Mouse (Mus musculus) lung, embryonic 14.5 days (tissue): ENCODE data around the gene Ppat. TPM values are rescaled to one million over a fixed set of nuclear protein-coding genes. Genes with fewer than 3 reads are reported as not detected.
"Not testable (repeated sequence)": the region's sequence is repeated elsewhere in the genome, so short reads cannot be mapped to it uniquely, and the experiment has no call there.

Experiments used
- ATAC-seq: fragments of 200-750 bp; cut with Nextera tagmentation; 2 replicates; pipeline ENCODE4 v1.8.0; 2017; ENCODE audit warnings: mild to moderate bottlenecking, moderate TSS enrichment, moderate library complexity; ENCODE audit not compliant: insufficient read depth
- DNase-seq: peaks from one replicate; pipeline ENCODE4 v3.0.0-alpha.2; 2015
- H3K27ac ChIP-seq: fragments of 300-500 bp; sonication (generic); 2 replicates; pipeline ENCODE4 v1.5.1; 2014; ENCODE audit warnings: low read depth, mild to moderate bottlenecking, moderate library complexity
- H3K27me3 ChIP-seq: fragments of 300-500 bp; sonication (generic); 2 replicates; pipeline ENCODE4 v1.6.1; 2014; ENCODE audit warnings: low read length, control low read depth; ENCODE audit not compliant: insufficient read depth
- H3K36me3 ChIP-seq: fragments of 300-500 bp; sonication (generic); 2 replicates; pipeline ENCODE4 v1.6.1; 2014; ENCODE audit warnings: control low read depth; ENCODE audit not compliant: insufficient read depth
- H3K4me1 ChIP-seq: fragments of 300-500 bp; sonication (generic); 2 replicates; pipeline ENCODE4 v1.6.1; 2014; ENCODE audit warnings: antibody characterized with exemption, control low read depth; ENCODE audit not compliant: insufficient read depth
- H3K4me2 ChIP-seq: fragments of 300-500 bp; sonication (generic); 2 replicates; pipeline ENCODE4 v1.6.1; 2014; ENCODE audit warnings: mild to moderate bottlenecking
- H3K4me3 ChIP-seq: fragments of 300-500 bp; sonication (generic); 2 replicates; pipeline ENCODE4 v1.5.1; 2014; ENCODE audit warnings: low read depth, low read length
- H3K9ac ChIP-seq: fragments of 300-500 bp; sonication (generic); 2 replicates; pipeline ENCODE4 v1.6.1; 2014
- H3K9me3 ChIP-seq: fragments of 300-500 bp; sonication (generic); 2 replicates; pipeline ENCODE4 v1.6.1; 2016; ENCODE audit warnings: low read depth, low read length, control low read depth
- CTCF ChIP-seq: IDR thresholded peaks from 2 replicates; pipeline ENCODE4 v1.5.1; 2016; ENCODE audit warnings: antibody characterized with exemption, low read depth
- WGBS: fragments of 180-500 bp; shearing (Covaris S2); extraction: QIAGEN DNeasy Blood & Tissue Kit; methylation state at CpG from one replicate; pipeline ENCODE4 v1.1.7; 2014; 5-methylcytosine and 5-hydroxymethylcytosine counted together
- polyA plus RNA-seq: library from polyadenylated mRNA; unstranded; fragments of >200 nt; fragmentation: Nextera tagmentation; extraction: Ambion mirVana; gene quantifications from 2 replicates; pipeline ENCODE4 v1.2.1, GENCODE M21; 2014

Ppat gene
- polyA plus RNA-seq, 1 experiment from 2014 or later = 47.0 TPM

DNA sequence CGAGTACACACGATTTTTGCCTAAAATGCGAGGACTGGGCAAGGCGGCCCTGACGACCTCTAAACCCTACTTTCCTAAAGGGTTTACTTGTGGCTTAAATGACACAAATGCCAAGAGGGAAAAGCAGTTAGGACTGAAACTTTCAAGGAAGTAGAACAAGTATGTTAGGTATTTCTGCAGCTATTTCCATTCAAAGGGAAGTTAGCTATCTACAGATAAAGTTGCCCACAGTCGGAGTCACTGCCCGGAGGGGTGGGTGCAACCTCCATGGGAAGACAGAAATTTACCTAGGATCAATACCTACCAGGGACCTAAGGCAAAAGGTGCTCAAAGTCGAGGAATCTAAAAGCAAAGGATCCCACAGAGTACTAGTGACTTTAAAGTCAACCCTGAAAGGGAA, 11.7 kb downstream of the Ppat start:
- WGBS = 95% methylated on average over 8 of the region's 8 CpGs
- no peak for TF ChIP-seq CTCF
- DNase-seq = no peak

GRCm38 (mm10) chr5:76929180-76929877, 22.0 kb downstream of the Ppat start:
- Histone ChIP-seq H3K4me1 (peaks cover 8% of the 10 kb centered on the region; the same call in 1 of the 2 replicates), H3K27me3 (no peaks in the 10 kb centered on the region), H3K36me3 (peaks cover 20% of the 10 kb centered on the region), H3K4me3 (no peak overlapping the region), H3K9me3 (no peaks in the 10 kb centered on the region; the same call in 1 of the 2 replicates), H3K27ac (peak overlapping the region; percentile 60; the same call in 1 of the 2 replicates), H3K4me2 (no peak overlapping the region), H3K9ac (no peak overlapping the region)
- peak; percentile 62; the same call in 1 of the 2 replicates for ATAC-seq
- TF ChIP-seq CTCF = no peak
- peak; percentile 66 for DNase-seq
- WGBS = 42% methylated on average over 7 of the region's 7 CpGs

More for the DNA sequence above, 11.7 kb downstream of the Ppat start:
- H3K9ac ChIP-seq = no peak overlapping the region
- no peak overlapping the region for H3K4me2 ChIP-seq
- no peaks in the 10 kb centered on the region for H3K27me3 ChIP-seq
- ATAC-seq = no peak
- no peaks in the 10 kb centered on the region for H3K9me3 ChIP-seq
- H3K36me3 ChIP-seq = peaks cover 19% of the 10 kb centered on the region
- H3K4me3 ChIP-seq = no peak overlapping the region
- no peaks in the 10 kb centered on the region for H3K4me1 ChIP-seq
- no peak overlapping the region for H3K27ac ChIP-seq

GRCm38 (mm10) chr5:76928124-76928832, 23.1 kb downstream of the Ppat start:
- H3K9ac ChIP-seq = no peak overlapping the region
- H3K4me3 ChIP-seq = no peak overlapping the region
- 64% methylated on average over 16 of the region's 16 CpGs for WGBS
- peak overlapping the region; percentile 38 for H3K4me2 ChIP-seq
- H3K27me3 ChIP-seq = no peaks in the 10 kb centered on the region
- no peak for TF ChIP-seq CTCF
- peaks cover 8% of the 10 kb centered on the region; the same call in 1 of the 2 replicates for H3K4me1 ChIP-seq
- DNase-seq (peak; percentile 81), ATAC-seq (peak; percentile 80)
- H3K9me3 ChIP-seq = no peaks in the 10 kb centered on the region; the same call in 1 of the 2 replicates
- H3K36me3 ChIP-seq = peaks cover 28% of the 10 kb centered on the region
- peak overlapping the region; percentile 60 for H3K27ac ChIP-seq

- DNase-seq = no peak
- ATAC-seq = no peak
- peaks cover 63% of the 10 kb centered on the region for H3K36me3 ChIP-seq
These were observed 27.1 kb downstream of the Ppat start for GRCm38 (mm10) chr5:76924296-76924695.

DNA sequence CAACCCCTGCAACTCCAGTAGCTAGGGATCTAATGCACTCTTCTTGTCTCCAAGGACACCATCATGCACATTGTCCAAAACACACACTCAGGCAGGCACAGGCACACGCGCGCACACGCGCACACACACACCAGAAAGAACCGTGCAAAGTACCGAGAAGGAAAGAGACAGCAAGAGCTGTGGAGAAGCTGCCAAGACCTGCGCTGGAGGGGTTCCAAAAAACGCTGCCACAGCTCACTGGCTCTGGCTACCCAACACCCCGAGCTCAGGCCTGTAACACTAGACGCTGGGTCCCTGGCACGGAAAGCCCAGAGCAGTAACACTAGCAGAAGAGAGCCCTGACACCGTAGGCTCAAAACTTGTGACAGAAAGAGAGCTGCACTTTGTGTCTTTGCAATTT, 27.9 kb downstream of the Ppat start:
- Histone ChIP-seq H3K27me3 (no peaks in the 10 kb centered on the region), H3K4me1 (no peaks in the 10 kb centered on the region), H3K4me3 (no peak overlapping the region), H3K36me3 (peaks cover 70% of the 10 kb centered on the region), H3K9me3 (no peaks in the 10 kb centered on the region; the same call in 1 of the 2 replicates), H3K9ac (no peak overlapping the region), H3K27ac (no peak overlapping the region), H3K4me2 (no peak overlapping the region)
- WGBS = 84% methylated on average over 13 of the region's 13 CpGs
- ATAC-seq (no peak), DNase-seq (no peak)
- TF ChIP-seq CTCF = no peak

More at GRCm38 (mm10) chr5:76924296-76924695, 27.1 kb downstream of the Ppat start:
- no peak for TF ChIP-seq CTCF
- no peaks in the 10 kb centered on the region for H3K27me3 ChIP-seq
- no peak overlapping the region for H3K27ac ChIP-seq
- no peaks in the 10 kb centered on the region; the same call in 1 of the 2 replicates for H3K9me3 ChIP-seq
- no peak overlapping the region for H3K4me2 ChIP-seq
- peaks cover 1% of the 10 kb centered on the region; the same call in 1 of the 2 replicates for H3K4me1 ChIP-seq
- no peak overlapping the region for H3K4me3 ChIP-seq
- no peak overlapping the region for H3K9ac ChIP-seq
- 81% methylated on average over 1 of the region's 1 CpGs for WGBS

DNA sequence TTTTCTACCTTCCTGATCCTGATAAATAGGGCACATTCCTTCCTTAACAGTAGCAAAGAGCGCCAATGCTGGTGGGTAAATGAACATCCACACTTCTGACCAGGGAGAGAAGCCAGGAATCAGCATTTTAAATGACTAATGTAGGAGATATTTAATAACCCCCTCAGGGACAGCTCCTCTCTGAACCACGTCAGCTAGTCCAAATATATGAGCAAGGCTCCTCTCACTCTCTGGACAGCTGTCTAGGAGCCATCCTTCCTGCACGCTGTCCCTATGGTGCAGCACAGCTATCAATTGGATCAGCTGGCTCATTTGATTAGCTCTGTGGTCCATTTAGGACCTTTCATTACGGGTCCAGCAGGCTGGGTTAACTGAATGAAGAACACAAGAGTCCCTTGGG, 28.5 kb downstream of the Ppat start:
- Histone ChIP-seq H3K9me3 (no peaks in the 10 kb centered on the region; the same call in 1 of the 2 replicates), H3K36me3 (peaks cover 76% of the 10 kb centered on the region), H3K4me2 (no peak overlapping the region), H3K27me3 (no peaks in the 10 kb centered on the region), H3K27ac (no peak overlapping the region), H3K9ac (no peak overlapping the region), H3K4me3 (no peak overlapping the region), H3K4me1 (no peaks in the 10 kb centered on the region)
- no peak for ATAC-seq
- 83% methylated on average over 4 of the region's 4 CpGs for WGBS
- TF ChIP-seq CTCF = no peak
- DNase-seq = no peak

- 88% methylated on average over 5 of the region's 5 CpGs for WGBS
- not testable (repeated sequence) for H3K4me3 ChIP-seq, H3K27me3 ChIP-seq, H3K9me3 ChIP-seq, H3K4me2 ChIP-seq, H3K4me1 ChIP-seq, H3K27ac ChIP-seq, DNase-seq, ATAC-seq, H3K9ac ChIP-seq
- peaks cover 26% of the 10 kb centered on the region for H3K36me3 ChIP-seq
These were observed 38.9 kb downstream of the Ppat start for GRCm38 (mm10) chr5:76912522-76912921.
